In the genomic region with DNA sequence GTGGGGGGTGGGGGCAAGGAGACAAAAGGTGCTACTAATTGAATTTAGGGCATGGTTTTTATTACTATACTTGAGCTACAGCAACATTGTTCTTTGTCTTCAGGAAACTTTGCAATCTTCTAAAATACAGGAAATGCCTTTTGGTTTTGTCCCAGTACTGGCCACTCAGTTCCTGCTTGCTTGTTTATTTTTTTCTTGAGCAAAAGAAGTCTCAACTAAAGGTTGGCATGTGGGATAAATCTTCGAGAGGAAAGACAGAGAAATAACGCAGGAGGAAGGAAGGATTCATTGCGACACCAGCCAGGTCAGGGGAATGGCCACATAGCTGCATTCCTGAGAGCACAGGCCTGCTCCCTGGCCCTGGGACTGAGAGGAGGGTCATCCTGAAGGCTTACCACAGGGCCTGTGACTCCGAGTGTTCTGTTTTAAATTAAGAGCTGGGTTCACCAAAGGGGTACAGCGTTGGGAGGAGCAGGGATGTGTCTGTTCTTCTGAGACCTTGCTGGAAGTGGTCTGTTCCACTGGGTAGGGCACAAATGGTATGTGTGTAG, we compare ENCODE assay signal across 11 mouse cellular contexts.
DNase-seq lines count a peak whose midpoint lies in the region; ATAC-seq and TF ChIP-seq lines count a peak whose summit lies in the region.
"Had no signal": no experiment of that assay in that cellular context is flagged by ENCODE, and none has a peak within 500 bp of the region (broad histone marks: within the 10 kb centered on the region; RNA-seq: fewer than 3 reads in every experiment).

No protein-coding gene starts in this region.

- H3K9me3 ChIP-seq in heart, embryonic 11.5 days (replicated peaks; ENCODE audit: control insufficient read depth, low read length) = no peaks in the 10 kb centered on the region
- no peaks in the 10 kb centered on the region for H3K9me3 ChIP-seq in kidney, embryonic 14.5 days (ENCODE audit: control insufficient read depth, low read length)
- no peaks in the 10 kb centered on the region for H3K9me3 ChIP-seq in forebrain, embryonic 12.5 days
- H3K9me3 ChIP-seq: hindbrain, embryonic 15.5 days; limb, embryonic 15.5 days had no signal

- no peak overlapping the region for H3K9ac ChIP-seq in heart, embryonic 11.5 days (ENCODE audit: low read depth, low read length)
- H3K9ac ChIP-seq in heart, adult 2 months (ENCODE audit: low read depth, low read length) = no peak overlapping the region
- H3K9ac ChIP-seq in kidney, embryonic 14.5 days (ENCODE audit: low read depth, low read length) = no peak overlapping the region
- no peak overlapping the region for H3K9ac ChIP-seq in forebrain, embryonic 12.5 days
- H3K9ac ChIP-seq: hindbrain, embryonic 15.5 days; limb, embryonic 15.5 days had no signal

- no peak overlapping the region for H3K27ac ChIP-seq in heart, embryonic 11.5 days (ENCODE audit: low read depth, low read length)
- H3K27ac ChIP-seq in heart, adult 2 months = no peak overlapping the region
- H3K27ac ChIP-seq in kidney, embryonic 14.5 days (ENCODE audit: low read depth, low read length) = no peak overlapping the region
- H3K27ac ChIP-seq in forebrain, embryonic 12.5 days = no peak overlapping the region
- H3K27ac ChIP-seq: hindbrain, embryonic 15.5 days; limb, embryonic 15.5 days had no signal

- peaks cover 31% of the 10 kb centered on the region for H3K4me1 ChIP-seq in heart, embryonic 11.5 days (ENCODE audit: control insufficient read depth, insufficient read depth, low read length)
- peaks cover 8% of the 10 kb centered on the region for H3K4me1 ChIP-seq in heart, adult 2 months (ENCODE audit: control insufficient read depth, insufficient read depth, low read length)
- peaks cover 10% of the 10 kb centered on the region; the same call in 1 of the 2 replicates for H3K4me1 ChIP-seq in kidney, embryonic 14.5 days (ENCODE audit: control insufficient read depth, insufficient read depth, low read length)
- no peaks in the 10 kb centered on the region for H3K4me1 ChIP-seq in forebrain, embryonic 12.5 days

- no peaks in the 10 kb centered on the region for H3K79me2 ChIP-seq in heart, adult 2 months (replicated peaks; ENCODE audit: control insufficient read depth, insufficient read depth, low read length)

- TF ChIP-seq EP300 in heart, adult 2 months (IDR thresholded peaks at IDR 0.05; ENCODE audit: insufficient read depth, low read depth, low read length) = no peak

- H3K27me3 ChIP-seq in heart, embryonic 11.5 days (ENCODE audit: control insufficient read depth, insufficient read depth, low read length) = no peaks in the 10 kb centered on the region
- no peaks in the 10 kb centered on the region for H3K27me3 ChIP-seq in heart, adult 2 months (ENCODE audit: control insufficient read depth, insufficient read depth, low read length)
- H3K27me3 ChIP-seq in kidney, embryonic 14.5 days (ENCODE audit: control insufficient read depth, insufficient read depth, low read length) = no peaks in the 10 kb centered on the region
- H3K27me3 ChIP-seq in forebrain, embryonic 12.5 days = no peaks in the 10 kb centered on the region
- H3K27me3 ChIP-seq: hindbrain, embryonic 15.5 days; limb, embryonic 15.5 days had no signal

- TF ChIP-seq POLR2A in heart, adult 2 months (IDR thresholded peaks at IDR 0.05; ENCODE audit: insufficient read depth, low read depth, low read length) = no peak

- TF ChIP-seq CTCF in heart, adult 2 months (IDR thresholded peaks at IDR 0.05) = no peak

- DNase-seq in heart, adult 2 months = no peak
- DNase-seq in embryo, embryonic 10 days (ENCODE audit: low spot score) = peak; percentile 76
- DNase-seq in lung, postnatal 36 days = peak; percentile 1
- no peak for DNase-seq in urinary bladder, postnatal 36 days (ENCODE audit: low spot score in 2 of 2)
- no peak for DNase-seq in layer of hippocampus, adult 9-10 months (ENCODE audit: low spot score)
- DNase-seq: cerebellum, postnatal 36 days had no signal

- WGBS in heart, embryonic 11.5 days (ENCODE audit: insufficient replicate concordance) = 19% methylated on average over 5 of the region's 5 CpGs
- WGBS in heart, adult 2 months = 28% methylated on average over 5 of the region's 5 CpGs
- WGBS in kidney, embryonic 14.5 days = 13% methylated on average over 5 of the region's 5 CpGs
- 62% methylated on average over 5 of the region's 5 CpGs for WGBS in forebrain, embryonic 12.5 days

- ATAC-seq in heart, embryonic 11.5 days (replicated peaks; ENCODE audit: insufficient number of reproducible peaks, low FRiP score, low TSS enrichment) = peak; percentile 21; the same call in 1 of the 2 replicates
- ATAC-seq in kidney, embryonic 14.5 days (ENCODE audit: low FRiP score, low TSS enrichment) = peak; percentile 58; the same call in 1 of the 2 replicates
- ATAC-seq in forebrain, embryonic 12.5 days (ENCODE audit: low FRiP score) = no peak

- intact Hi-C loops in heart, adult 2 months (cut with DNase I) = no loop called here

- H3K4me3 ChIP-seq in heart, embryonic 11.5 days (ENCODE audit: low read depth, low read length) = no peak overlapping the region
- no peak overlapping the region for H3K4me3 ChIP-seq in heart, adult 2 months
- H3K4me3 ChIP-seq in kidney, embryonic 14.5 days (ENCODE audit: low read length) = no peak overlapping the region
- no peak overlapping the region for H3K4me3 ChIP-seq in forebrain, embryonic 12.5 days (replicated peaks)
- H3K4me3 ChIP-seq: hindbrain, embryonic 15.5 days; limb, embryonic 15.5 days had no signal

- no peak overlapping the region for H3K4me2 ChIP-seq in heart, embryonic 11.5 days
- no peak overlapping the region for H3K4me2 ChIP-seq in kidney, embryonic 14.5 days (replicated peaks; ENCODE audit: low read depth, low read length)
- H3K4me2 ChIP-seq in forebrain, embryonic 12.5 days = no peak overlapping the region
- H3K4me2 ChIP-seq: hindbrain, embryonic 15.5 days; limb, embryonic 15.5 days had no signal

- H3K36me3 ChIP-seq in heart, embryonic 11.5 days (ENCODE audit: control insufficient read depth, insufficient read depth, low read length) = no peaks in the 10 kb centered on the region
- H3K36me3 ChIP-seq in heart, adult 2 months (ENCODE audit: control insufficient read depth, insufficient read depth, low read length) = no peaks in the 10 kb centered on the region
- no peaks in the 10 kb centered on the region for H3K36me3 ChIP-seq in kidney, embryonic 14.5 days (ENCODE audit: control insufficient read depth, insufficient read depth, low read length)
- H3K36me3 ChIP-seq in forebrain, embryonic 12.5 days (replicated peaks) = no peaks in the 10 kb centered on the region
- H3K36me3 ChIP-seq: hindbrain, embryonic 15.5 days; limb, embryonic 15.5 days had no signal

Comparison
In these comparisons a context has a peak if more than half of its experiments do, and no peak if none do; other contexts are left out.
1. DNase-seq: peak in embryo, embryonic 10 days (single experiment) and lung, postnatal 36 days (single experiment); none in heart, adult 2 months (0 of 2), urinary bladder, postnatal 36 days (0 of 2) and layer of hippocampus, adult 9-10 months (single experiment).